Mouse (Mus musculus): ENCODE measurements around the gene Fbxo39.

DNA sequence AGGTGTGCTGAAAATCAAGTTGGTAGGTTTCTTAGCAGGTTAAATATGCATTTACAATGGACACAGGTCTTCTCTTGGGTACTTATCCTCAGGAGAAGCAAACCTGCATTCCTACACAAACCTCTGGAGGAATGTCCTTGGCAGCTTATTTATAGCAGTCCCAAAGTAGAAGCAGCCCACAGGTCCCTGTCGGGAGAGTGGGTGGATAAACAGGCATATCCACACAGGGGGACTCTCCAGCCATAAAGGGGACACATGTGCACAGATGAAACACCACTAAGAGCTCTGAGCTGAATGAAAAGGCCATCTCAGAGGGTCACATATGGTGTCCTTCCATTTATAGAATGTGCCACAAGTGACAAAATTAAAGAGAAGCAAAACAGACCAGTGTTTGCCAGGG is 42.5 kb upstream of the Fbxo39 start:
- no peak for TF ChIP-seq CTCF (IDR thresholded peaks at IDR 0.05; ENCODE audit: extremely low read depth, insufficient read length, insufficient replicate concordance, low read depth, low read length)
- TF ChIP-seq POLR2A (IDR thresholded peaks at IDR 0.05; ENCODE audit: low read depth, low read length) = no peak
